Mouse (Mus musculus): ENCODE measurements at regions not wholly inside any gene's neighbourhood (a gene's known extent, or its start where the extent isn't known, plus 50 kb on each side); places are given as distances from the start of the nearest gene placed in this dataset.

DNA sequence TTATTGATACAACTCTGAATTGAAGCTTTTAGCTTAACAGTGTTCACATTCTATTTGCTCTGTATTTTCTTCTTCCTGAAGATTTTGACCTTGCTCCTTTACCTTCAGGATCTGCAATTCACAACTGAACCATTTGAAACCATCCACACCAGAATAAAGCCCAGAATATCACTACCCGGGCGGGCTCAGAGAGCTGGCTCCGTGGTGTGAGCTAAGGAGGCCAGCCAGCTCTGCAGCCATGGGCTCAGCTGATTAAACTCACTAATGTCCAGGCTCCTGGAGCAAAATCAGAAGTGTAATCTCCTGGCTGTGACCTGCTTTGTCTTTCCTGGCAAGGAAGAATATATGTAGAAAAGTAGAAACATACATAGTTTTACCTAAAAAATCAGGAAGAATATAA, 309.9 kb downstream of the Gm10295 start:
- no peak overlapping the region for H3K4me3 ChIP-seq (replicated peaks)
- no peaks in the 10 kb centered on the region for H3K4me1 ChIP-seq
- H3K27ac ChIP-seq (replicated peaks) = no peak overlapping the region
- no peaks in the 10 kb centered on the region for H3K9me3 ChIP-seq (replicated peaks)
- no peaks in the 10 kb centered on the region for H3K36me3 ChIP-seq
- no peak overlapping the region for H3K9ac ChIP-seq
- WGBS = 76% methylated on average over 3 of the region's 3 CpGs
- no peak for ATAC-seq (ENCODE audit: insufficient number of reproducible peaks, low FRiP score, low TSS enrichment, low read depth)
- H3K27me3 ChIP-seq = no peaks in the 10 kb centered on the region
- no peak overlapping the region for H3K4me2 ChIP-seq (replicated peaks)

DNA sequence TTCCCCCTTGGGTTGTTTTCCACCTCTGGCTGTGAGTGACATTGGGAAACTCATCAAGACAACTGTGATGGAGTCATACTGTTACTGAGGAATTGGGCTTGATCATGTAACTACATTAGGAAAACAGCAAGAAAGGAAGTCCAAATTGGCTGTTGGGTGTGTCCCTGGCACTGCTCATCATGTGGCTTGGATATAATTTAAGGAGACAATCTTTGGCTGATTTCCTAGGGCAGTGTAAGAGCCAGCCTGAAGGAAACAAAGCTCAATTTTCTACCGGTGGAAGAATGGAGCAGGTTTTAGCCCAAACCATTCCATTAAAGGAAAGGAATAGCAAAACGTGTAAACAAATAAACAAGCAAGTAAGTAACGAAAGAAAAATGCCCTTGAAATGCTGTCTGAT, 310.4 kb downstream of the Gm10295 start:
- H3K36me3 ChIP-seq = no peaks in the 10 kb centered on the region
- H3K4me2 ChIP-seq (replicated peaks) = no peak overlapping the region
- H3K4me1 ChIP-seq = no peaks in the 10 kb centered on the region
- no peaks in the 10 kb centered on the region for H3K9me3 ChIP-seq (replicated peaks)
- ATAC-seq (ENCODE audit: insufficient number of reproducible peaks, low FRiP score, low TSS enrichment, low read depth) = no peak
- H3K9ac ChIP-seq = no peak overlapping the region
- H3K27me3 ChIP-seq = no peaks in the 10 kb centered on the region
- H3K4me3 ChIP-seq (replicated peaks) = no peak overlapping the region
- 55% methylated on average over 3 of the region's 3 CpGs for WGBS
- H3K27ac ChIP-seq (replicated peaks) = no peak overlapping the region

DNA sequence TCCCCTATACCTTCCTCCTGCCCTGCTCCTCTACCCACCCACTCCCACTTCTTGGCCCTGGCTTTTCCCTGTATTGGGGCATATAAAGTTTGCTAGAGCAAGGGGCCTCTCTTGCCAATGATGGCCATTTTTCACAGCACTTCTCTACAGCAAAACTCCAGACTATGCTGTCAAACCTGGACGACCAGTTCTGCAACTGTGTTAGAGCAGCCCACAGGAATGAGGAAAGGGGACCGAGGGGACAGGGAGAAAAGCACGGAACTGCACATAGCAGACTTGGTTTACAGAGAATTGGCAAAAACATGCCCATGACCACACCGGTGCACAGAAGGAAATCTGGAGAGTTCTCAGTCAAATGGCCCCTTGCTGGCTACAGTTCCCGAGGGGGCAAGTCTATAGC, 312.7 kb downstream of the Gm10295 start:
- WGBS = 67% methylated on average over 5 of the region's 5 CpGs
- Histone ChIP-seq H3K36me3 (no peaks in the 10 kb centered on the region), H3K4me2 (replicated peaks) (no peak overlapping the region), H3K4me3 (replicated peaks) (no peak overlapping the region), H3K9me3 (replicated peaks) (no peaks in the 10 kb centered on the region), H3K27ac (replicated peaks) (no peak overlapping the region), H3K9ac (no peak overlapping the region), H3K4me1 (no peaks in the 10 kb centered on the region), H3K27me3 (no peaks in the 10 kb centered on the region)
- no peak for ATAC-seq (ENCODE audit: insufficient number of reproducible peaks, low FRiP score, low TSS enrichment, low read depth)

DNA sequence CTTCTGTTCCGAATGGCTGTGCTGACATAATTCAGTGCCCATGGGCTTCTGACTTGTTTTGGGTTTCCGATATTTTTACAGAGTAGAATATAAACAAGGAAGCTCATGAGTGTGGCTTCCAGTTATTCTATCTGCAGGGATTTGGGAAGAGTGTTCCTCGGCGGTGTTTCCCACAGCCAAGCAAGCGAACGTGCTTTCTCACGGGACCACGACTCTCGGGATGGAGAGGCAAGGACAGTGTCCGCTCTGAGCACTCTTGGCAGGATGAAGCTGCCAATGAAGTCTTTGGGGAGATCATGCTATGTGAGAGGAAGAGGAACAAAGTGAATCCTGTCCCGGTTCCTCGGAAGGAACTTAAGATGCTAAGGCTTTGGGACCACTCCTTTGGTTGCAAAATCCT, 318.2 kb downstream of the Gm10295 start:
- Histone ChIP-seq H3K4me3 (replicated peaks) (no peak overlapping the region), H3K9me3 (replicated peaks) (no peaks in the 10 kb centered on the region), H3K9ac (no peak overlapping the region), H3K4me2 (replicated peaks) (no peak overlapping the region), H3K4me1 (no peaks in the 10 kb centered on the region), H3K36me3 (no peaks in the 10 kb centered on the region), H3K27me3 (no peaks in the 10 kb centered on the region), H3K27ac (replicated peaks) (no peak overlapping the region)
- no peak for ATAC-seq (ENCODE audit: insufficient number of reproducible peaks, low FRiP score, low TSS enrichment, low read depth)
- WGBS = 59% methylated on average over 12 of the region's 12 CpGs

DNA sequence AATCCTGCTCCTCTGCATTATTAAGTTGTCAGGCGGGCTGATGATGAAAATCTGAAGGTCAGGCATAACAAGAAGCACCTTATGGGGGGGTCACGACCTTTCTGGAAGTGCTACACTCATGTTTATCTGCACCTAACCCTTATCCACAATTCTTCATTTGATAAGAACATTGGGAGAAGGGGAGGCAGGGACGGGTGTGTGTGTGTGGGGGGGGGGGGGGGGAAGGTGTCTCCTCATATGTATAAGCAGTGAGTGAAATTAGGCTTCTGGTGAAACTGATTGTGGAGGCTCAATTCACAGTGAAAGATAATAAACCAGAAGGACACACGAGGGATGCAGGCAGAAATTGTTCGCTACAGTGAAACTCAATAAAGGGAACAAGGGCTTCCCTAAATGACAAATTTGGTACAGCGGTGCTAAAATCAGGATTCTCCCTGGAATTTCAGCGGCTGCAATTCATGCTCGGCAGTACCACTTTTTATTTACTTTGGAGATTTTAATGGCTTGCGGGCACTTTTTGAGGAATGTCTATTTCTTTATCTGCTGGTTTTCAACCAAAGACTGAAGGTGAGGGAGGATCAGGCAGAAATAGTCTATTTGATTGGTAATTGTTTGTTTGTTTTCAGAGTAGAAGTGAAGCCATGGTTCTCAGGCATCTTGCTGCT, 327.2 kb downstream of the Gm10295 start:
- Histone ChIP-seq H3K4me2 (replicated peaks) (peak overlapping the region; percentile 33), H3K9me3 (replicated peaks) (no peaks in the 10 kb centered on the region), H3K27me3 (peaks cover 3% of the 10 kb centered on the region; the same call in 1 of the 2 replicates), H3K27ac (replicated peaks) (no peak overlapping the region), H3K36me3 (no peaks in the 10 kb centered on the region), H3K4me1 (peaks cover 11% of the 10 kb centered on the region), H3K9ac (no peak overlapping the region), H3K4me3 (replicated peaks) (peak overlapping the region; percentile 20; the same call in 1 of the 2 replicates)
- 8% methylated on average over 9 of the region's 9 CpGs for WGBS
- ATAC-seq (ENCODE audit: insufficient number of reproducible peaks, low FRiP score, low TSS enrichment, low read depth) = no peak

DNA sequence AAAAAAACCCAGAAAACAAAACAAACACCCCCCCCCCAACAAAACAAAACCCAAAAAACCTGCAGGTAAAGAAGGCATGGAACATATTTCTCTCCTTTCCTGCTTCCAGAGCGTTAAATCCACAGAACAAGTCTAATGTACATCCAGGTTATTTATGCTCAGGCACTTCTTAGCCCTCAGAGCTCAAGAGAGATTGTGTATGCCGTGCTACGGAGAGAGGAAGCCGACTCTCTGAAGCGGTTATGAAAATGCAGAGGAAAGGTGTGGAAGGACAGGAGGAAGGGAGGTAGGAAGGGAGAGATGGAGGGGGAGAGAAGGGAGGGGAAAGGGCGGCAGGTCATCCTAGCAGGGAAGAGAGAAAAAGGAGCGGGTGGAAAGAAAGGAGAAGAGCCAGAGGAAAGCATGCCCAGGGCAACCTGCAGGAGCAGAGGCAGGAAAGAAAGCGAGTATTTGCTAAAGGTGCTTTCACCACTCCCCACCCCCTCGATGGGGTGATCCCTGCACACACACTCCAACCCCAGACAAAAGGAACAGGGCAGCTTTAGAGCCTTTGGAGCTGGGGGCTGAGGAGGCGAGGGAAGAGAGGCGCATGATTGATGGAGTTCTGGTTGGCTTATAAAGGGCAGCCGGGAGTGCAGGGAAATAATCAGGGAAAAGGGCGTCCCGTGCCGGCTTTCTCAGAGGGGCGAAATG, 327.9 kb downstream of the Gm10295 start:
- WGBS = 8% methylated on average over 16 of the region's 16 CpGs
- ATAC-seq (ENCODE audit: insufficient number of reproducible peaks, low FRiP score, low TSS enrichment, low read depth) = no peak
- no peak overlapping the region for H3K27ac ChIP-seq (replicated peaks)

More for the DNA sequence above, 327.9 kb downstream of the Gm10295 start:
- Histone ChIP-seq H3K27me3 (peaks cover 3% of the 10 kb centered on the region; the same call in 1 of the 2 replicates), H3K9me3 (replicated peaks) (no peaks in the 10 kb centered on the region), H3K9ac (no peak overlapping the region), H3K4me3 (replicated peaks) (peak overlapping the region; percentile 20; the same call in 1 of the 2 replicates), H3K4me1 (peaks cover 11% of the 10 kb centered on the region), H3K36me3 (no peaks in the 10 kb centered on the region), H3K4me2 (replicated peaks) (peak overlapping the region; percentile 33)

Measured in embryonic facial prominence, embryonic 15.5 days (tissue).